Mouse (Mus musculus) ES-Bruce4 (cell line): ENCODE results near the gene Fam131c. TPM values are rescaled to one million over a fixed set of nuclear protein-coding genes. Genes with fewer than 3 reads are reported as not detected.
A peak's percentile ranks its signal among the peaks of the same experiment; 100 is the strongest.

Experiments used
- H3K27ac ChIP-seq: 2 replicates; pipeline ENCODE4 v1.5.1; 2012; ENCODE audit warnings: low read length, inconsistent platforms; ENCODE audit not compliant: insufficient read depth
- H3K27me3 ChIP-seq: 2 replicates; pipeline ENCODE4 v1.6.1; 2012; ENCODE audit warnings: mild to moderate bottlenecking, low read length, inconsistent platforms; ENCODE audit not compliant: control insufficient read depth, poor library complexity, insufficient read depth, severe bottlenecking
- H3K36me3 ChIP-seq: 2 replicates; pipeline ENCODE4 v1.6.1; 2012; ENCODE audit warnings: inconsistent platforms, mild to moderate bottlenecking, low read length, moderate library complexity; ENCODE audit not compliant: control insufficient read depth, poor library complexity, insufficient read depth, severe bottlenecking
- H3K4me1 ChIP-seq: one replicate; pipeline ENCODE4 v1.8.1; 2011; ENCODE audit warnings: low read length; ENCODE audit not compliant: control insufficient read depth, insufficient read depth
- H3K4me3 ChIP-seq: 2 replicates; pipeline ENCODE4 v1.5.1; 2011; ENCODE audit warnings: low read depth, mild to moderate bottlenecking, low read length
- H3K9ac ChIP-seq: 2 replicates; pipeline ENCODE4 v1.6.1; 2012; ENCODE audit warnings: low read depth, mild to moderate bottlenecking, inconsistent platforms; ENCODE audit not compliant: poor library complexity, severe bottlenecking
- H3K9me3 ChIP-seq: replicated peaks from 2 replicates; pipeline ENCODE4 v1.6.1; 2012; ENCODE audit warnings: mild to moderate bottlenecking, low read length, inconsistent platforms; ENCODE audit not compliant: control insufficient read depth, poor library complexity, insufficient read depth, severe bottlenecking
- CTCF ChIP-seq: IDR thresholded peaks from one replicate; pipeline ENCODE4 v1.8.1; 2011; ENCODE audit warnings: low read depth, low read length
- EP300 ChIP-seq: IDR thresholded peaks from 2 replicates; pipeline ENCODE4 v1.6.1; 2011; ENCODE audit warnings: low read depth, low read length; ENCODE audit not compliant: insufficient read depth
- POLR2A ChIP-seq: IDR thresholded peaks from one replicate; pipeline ENCODE4 v1.8.1; 2011; ENCODE audit warnings: low read length; ENCODE audit not compliant: insufficient read depth
- polyA plus RNA-seq: library from polyadenylated mRNA; stranded (reverse); fragments of >200 nt; gene quantifications from 2 replicates; pipeline ENCODE4 v1.2.4, GENCODE M21; 2011; ENCODE audit warnings: low read depth; ENCODE audit not compliant: missing spikeins, insufficient read depth, insufficient read length

Gene Fam131c
- polyA plus RNA-seq, 1 experiment: 3.6 TPM

GRCm38 (mm10) chr4:141329968-141330367, 38.1 kb upstream of the Fam131c start:
- no peak overlapping the region for H3K9ac ChIP-seq
- H3K36me3 ChIP-seq: peaks cover 37% of the 10 kb centered on the region
- H3K4me1 ChIP-seq: peaks cover 2% of the 10 kb centered on the region
- TF ChIP-seq POLR2A (no peak), EP300 (no peak)
- H3K27ac ChIP-seq: no peak overlapping the region
- no peaks in the 10 kb centered on the region for H3K9me3 ChIP-seq
- H3K27me3 ChIP-seq: no peaks in the 10 kb centered on the region
- no peak overlapping the region for H3K4me3 ChIP-seq

GRCm38 (mm10) chr4:141331446-141331845, 36.6 kb upstream of the Fam131c start:
- TF ChIP-seq POLR2A (no peak), CTCF (no peak), EP300 (no peak)
- peaks cover 4% of the 10 kb centered on the region for H3K4me1 ChIP-seq
- H3K9ac ChIP-seq: no peak overlapping the region
- H3K36me3 ChIP-seq: peaks cover 23% of the 10 kb centered on the region
- no peaks in the 10 kb centered on the region for H3K9me3 ChIP-seq
- no peak overlapping the region for H3K27ac ChIP-seq
- no peak overlapping the region for H3K4me3 ChIP-seq
- no peaks in the 10 kb centered on the region for H3K27me3 ChIP-seq

GRCm38 (mm10) chr4:141332258-141332657, 35.8 kb upstream of the Fam131c start:
- H3K4me3 ChIP-seq: no peak overlapping the region
- H3K27ac ChIP-seq: no peak overlapping the region
- no peak overlapping the region for H3K9ac ChIP-seq
- peaks cover 4% of the 10 kb centered on the region for H3K4me1 ChIP-seq
- peaks cover 15% of the 10 kb centered on the region for H3K36me3 ChIP-seq
- no peaks in the 10 kb centered on the region for H3K27me3 ChIP-seq
- no peaks in the 10 kb centered on the region for H3K9me3 ChIP-seq
- TF ChIP-seq CTCF: no peak
- TF ChIP-seq EP300: no peak
- TF ChIP-seq POLR2A: no peak

- no peak overlapping the region for H3K27ac ChIP-seq
- H3K4me1 ChIP-seq: peaks cover 8% of the 10 kb centered on the region
- no peaks in the 10 kb centered on the region for H3K27me3 ChIP-seq
- no peak overlapping the region for H3K9ac ChIP-seq
- H3K9me3 ChIP-seq: no peaks in the 10 kb centered on the region
- H3K36me3 ChIP-seq: no peaks in the 10 kb centered on the region
- TF ChIP-seq EP300 (no peak), POLR2A (no peak), CTCF (no peak)
- no peak overlapping the region for H3K4me3 ChIP-seq
Measured at GRCm38 (mm10) chr4:141334695-141335094, 33.3 kb upstream of the Fam131c start.

GRCm38 (mm10) chr4:141335263-141335796, 32.7 kb upstream of the Fam131c start:
- TF ChIP-seq EP300: no peak
- TF ChIP-seq POLR2A: no peak
- no peak for TF ChIP-seq CTCF
- Histone ChIP-seq H3K27me3 (no peaks in the 10 kb centered on the region), H3K27ac (no peak overlapping the region), H3K9me3 (no peaks in the 10 kb centered on the region), H3K36me3 (no peaks in the 10 kb centered on the region), H3K4me3 (no peak overlapping the region), H3K9ac (no peak overlapping the region), H3K4me1 (peaks cover 8% of the 10 kb centered on the region)

GRCm38 (mm10) chr4:141336196-141336595, 31.8 kb upstream of the Fam131c start:
- Histone ChIP-seq H3K4me1 (peaks cover 9% of the 10 kb centered on the region), H3K9me3 (no peaks in the 10 kb centered on the region), H3K36me3 (no peaks in the 10 kb centered on the region), H3K27ac (no peak overlapping the region), H3K9ac (no peak overlapping the region), H3K27me3 (no peaks in the 10 kb centered on the region), H3K4me3 (no peak overlapping the region)
- TF ChIP-seq CTCF (no peak), POLR2A (no peak), EP300 (no peak)

- Histone ChIP-seq H3K27me3 (no peaks in the 10 kb centered on the region), H3K27ac (no peak overlapping the region), H3K4me1 (peaks cover 9% of the 10 kb centered on the region), H3K36me3 (no peaks in the 10 kb centered on the region), H3K9me3 (no peaks in the 10 kb centered on the region), H3K4me3 (0 out of 2 replicates have a peak overlapping the region, but pooled peaks have one; percentile 2), H3K9ac (no peak overlapping the region)
- TF ChIP-seq EP300: peak; percentile 53; the same call in 1 of the 2 replicates
- TF ChIP-seq CTCF: no peak
Measured at GRCm38 (mm10) chr4:141337986-141338385, 30.0 kb upstream of the Fam131c start.
